Mouse (Mus musculus) megakaryocyte, embryonic 14.5 days (primary cell): ENCODE results near the gene Hs3st3b1. TPM values are rescaled to one million over a fixed set of nuclear protein-coding genes. Genes with fewer than 3 reads are reported as not detected.

Source experiments
- H3K27me3 ChIP-seq: replicated peaks from 2 replicates; pipeline ENCODE3; 2012; ENCODE audit warnings: inconsistent platforms
- H3K36me3 ChIP-seq: replicated peaks from 2 replicates; pipeline ENCODE3; 2012; ENCODE audit warnings: low read length, inconsistent platforms, mixed read lengths
- H3K4me1 ChIP-seq: 2 replicates; pipeline ENCODE4 v1.6.1; 2012; ENCODE audit warnings: inconsistent platforms
- H3K4me3 ChIP-seq: replicated peaks from 2 replicates; pipeline ENCODE3; 2012; ENCODE audit warnings: moderate library complexity, mild to moderate bottlenecking, inconsistent platforms
- H3K9me3 ChIP-seq: 2 replicates; pipeline ENCODE4 v1.6.1; 2012; ENCODE audit warnings: inconsistent platforms
- FLI1 ChIP-seq: IDR thresholded peaks from 2 replicates; pipeline ENCODE4 v1.6.1; 2012; ENCODE audit warnings: low read length, inconsistent platforms, mixed read lengths
- GATA1 ChIP-seq: IDR thresholded peaks from 3 replicates; pipeline ENCODE4 v1.6.1; 2012; ENCODE audit warnings: mixed read lengths, low read length, inconsistent platforms, borderline replicate concordance
- polyA plus RNA-seq: library from polyadenylated mRNA; stranded (reverse); fragments of >175 nt; gene quantifications from 2 replicates; pipeline ENCODE4 v1.2.3, GENCODE M21; 2012; ENCODE audit warnings: low replicate concordance; ENCODE audit not compliant: insufficient read depth

The Hs3st3b1 gene
- polyA plus RNA-seq, 1 experiment = not detected

DNA sequence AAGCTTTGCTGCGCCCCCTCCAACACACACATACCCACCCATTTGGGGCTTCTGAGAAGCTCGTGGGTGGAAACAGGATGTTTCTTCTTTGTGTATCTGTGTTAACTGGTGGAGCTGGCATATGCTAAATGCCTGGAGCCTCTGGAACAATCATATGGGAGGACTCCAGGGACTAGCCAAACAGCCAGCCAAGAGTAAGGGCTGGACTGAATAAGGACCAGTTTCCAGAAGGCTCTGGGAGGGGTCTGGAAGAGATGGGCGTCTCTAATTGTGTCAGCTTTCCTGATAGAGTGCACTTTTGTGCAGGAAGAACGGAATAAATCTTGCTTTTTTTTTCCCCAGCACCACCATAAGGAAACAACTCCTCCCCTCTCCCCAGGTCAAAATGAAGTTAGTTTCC lies 8.2 kb downstream of the Hs3st3b1 start:
- peaks cover 8% of the 10 kb centered on the region for H3K4me1 ChIP-seq
- H3K4me3 ChIP-seq = peak overlapping the region; percentile 89
- 0 out of 2 replicates have a peak, but pooled peaks cover 2% of the 10 kb centered on the region for H3K9me3 ChIP-seq
- H3K27me3 ChIP-seq = peaks cover 75% of the 10 kb centered on the region
- no peaks in the 10 kb centered on the region for H3K36me3 ChIP-seq
- TF ChIP-seq GATA1 (no peak), FLI1 (no peak)

DNA sequence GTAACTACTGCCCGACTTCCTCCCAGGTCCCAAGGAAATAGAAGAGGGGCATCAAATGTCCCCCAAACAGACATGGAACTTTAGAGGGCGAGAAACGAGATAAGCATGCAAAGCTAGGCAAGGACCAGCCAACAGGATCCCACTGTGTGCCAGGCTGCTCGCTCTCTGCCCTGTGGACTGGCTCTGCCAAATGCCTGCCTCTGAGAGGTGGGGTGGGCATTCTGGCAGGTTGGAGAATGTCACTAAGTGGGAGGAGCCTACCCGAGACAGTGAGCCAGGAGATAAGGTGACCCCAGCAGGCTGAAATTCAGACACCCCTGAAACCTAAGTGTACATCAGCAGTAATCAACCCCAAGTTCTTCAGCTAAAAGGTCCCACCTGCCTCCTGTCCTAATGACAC lies 11.1 kb downstream of the Hs3st3b1 start:
- Histone ChIP-seq H3K9me3 (0 out of 2 replicates have a peak, but pooled peaks cover 2% of the 10 kb centered on the region), H3K36me3 (no peaks in the 10 kb centered on the region), H3K4me1 (peaks cover 15% of the 10 kb centered on the region), H3K4me3 (no peak overlapping the region), H3K27me3 (peaks cover 55% of the 10 kb centered on the region)
- no peak for TF ChIP-seq FLI1
- no peak for TF ChIP-seq GATA1

DNA sequence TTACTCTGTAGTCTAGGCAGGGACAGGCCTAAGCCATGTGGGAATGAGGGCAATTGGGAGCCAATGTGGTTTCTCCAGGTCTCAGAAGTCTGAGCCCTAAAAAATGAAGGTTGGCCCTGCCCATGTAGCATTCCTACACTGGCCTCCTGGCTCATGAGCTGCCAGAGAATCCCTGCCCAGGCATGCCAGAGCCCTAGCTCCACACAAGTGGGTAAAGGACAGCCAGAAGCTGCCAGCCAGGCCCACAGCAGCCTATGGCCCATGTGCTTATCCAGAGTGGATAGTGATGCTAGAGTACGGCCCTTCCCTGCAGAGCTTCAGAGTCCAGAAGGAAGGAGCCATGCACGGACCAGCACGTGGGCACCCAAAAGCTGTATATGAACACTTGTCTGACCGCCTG lies 12.1 kb downstream of the Hs3st3b1 start:
- peaks cover 15% of the 10 kb centered on the region for H3K4me1 ChIP-seq
- H3K9me3 ChIP-seq = 0 out of 2 replicates have a peak, but pooled peaks cover 2% of the 10 kb centered on the region
- no peak for TF ChIP-seq GATA1
- TF ChIP-seq FLI1 = no peak
- no peaks in the 10 kb centered on the region for H3K36me3 ChIP-seq
- H3K4me3 ChIP-seq = no peak overlapping the region
- peaks cover 51% of the 10 kb centered on the region for H3K27me3 ChIP-seq

DNA sequence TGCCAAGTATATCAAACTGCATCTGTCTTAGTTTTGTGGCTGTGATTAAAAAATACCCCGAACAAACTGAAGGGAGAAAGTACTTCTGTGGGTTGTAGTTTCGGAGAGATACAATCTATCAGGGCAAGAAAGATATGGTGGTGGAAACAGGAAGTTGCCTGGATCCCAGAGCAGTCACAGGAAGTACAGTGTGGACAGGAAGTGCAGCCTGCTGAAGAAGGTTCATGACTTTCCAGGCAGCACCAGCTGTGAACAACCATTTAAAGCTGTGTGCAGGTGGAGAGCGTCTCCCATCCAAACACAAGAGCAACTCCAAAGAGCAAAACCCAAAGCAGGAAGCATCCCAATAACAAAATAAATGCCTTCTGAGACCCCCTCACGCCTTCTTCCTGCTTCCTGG lies 13.6 kb downstream of the Hs3st3b1 start:
- H3K9me3 ChIP-seq = no peaks in the 10 kb centered on the region
- no peak for TF ChIP-seq FLI1
- TF ChIP-seq GATA1 = no peak
- peaks cover 37% of the 10 kb centered on the region for H3K27me3 ChIP-seq
- no peaks in the 10 kb centered on the region for H3K36me3 ChIP-seq
- peak overlapping the region; percentile 56 for H3K4me3 ChIP-seq
- peaks cover 7% of the 10 kb centered on the region for H3K4me1 ChIP-seq

DNA sequence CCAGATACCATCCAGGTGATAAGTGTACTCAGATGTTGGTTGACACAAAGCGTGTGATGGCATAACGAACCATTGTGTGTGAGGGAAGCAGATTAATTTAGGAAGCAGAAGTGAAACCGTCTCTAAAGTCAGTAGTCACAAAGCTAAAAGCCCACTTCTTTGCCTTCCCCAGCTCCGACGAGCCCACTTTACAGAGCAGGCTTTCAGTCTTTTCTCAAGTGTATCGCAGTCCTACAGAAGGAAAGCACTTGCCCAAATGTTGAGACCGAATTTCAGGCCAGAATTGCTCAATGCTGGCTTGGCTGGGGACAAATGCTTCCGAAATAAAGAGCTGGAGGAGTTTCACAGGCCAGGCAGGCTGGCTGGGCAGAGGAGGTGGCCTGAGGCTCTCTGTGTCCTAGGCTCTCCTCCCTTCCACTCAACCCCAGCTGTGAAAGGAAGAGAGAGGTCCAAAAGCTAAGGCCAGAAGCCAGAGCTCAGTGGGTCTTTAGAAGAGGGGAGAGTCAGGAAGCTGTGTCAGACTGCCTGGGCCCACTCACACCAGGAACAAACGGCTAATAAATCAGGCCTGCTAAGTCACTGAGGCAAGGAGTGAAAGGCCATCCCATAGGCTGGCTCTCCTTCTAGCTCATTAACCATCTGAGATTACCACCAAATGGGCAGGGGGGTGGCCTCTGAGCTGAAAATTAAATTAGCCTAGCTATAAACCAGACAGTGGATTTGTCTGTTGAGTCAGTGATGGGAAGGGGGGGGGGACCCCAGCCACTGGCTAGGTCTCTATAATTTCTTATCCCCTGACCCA lies 15.3 kb downstream of the Hs3st3b1 start:
- no peaks in the 10 kb centered on the region for H3K36me3 ChIP-seq
- peaks cover 7% of the 10 kb centered on the region for H3K4me1 ChIP-seq
- H3K4me3 ChIP-seq = no peak overlapping the region
- TF ChIP-seq FLI1 (no peak), GATA1 (no peak)
- no peaks in the 10 kb centered on the region for H3K9me3 ChIP-seq
- H3K27me3 ChIP-seq = peaks cover 30% of the 10 kb centered on the region

DNA sequence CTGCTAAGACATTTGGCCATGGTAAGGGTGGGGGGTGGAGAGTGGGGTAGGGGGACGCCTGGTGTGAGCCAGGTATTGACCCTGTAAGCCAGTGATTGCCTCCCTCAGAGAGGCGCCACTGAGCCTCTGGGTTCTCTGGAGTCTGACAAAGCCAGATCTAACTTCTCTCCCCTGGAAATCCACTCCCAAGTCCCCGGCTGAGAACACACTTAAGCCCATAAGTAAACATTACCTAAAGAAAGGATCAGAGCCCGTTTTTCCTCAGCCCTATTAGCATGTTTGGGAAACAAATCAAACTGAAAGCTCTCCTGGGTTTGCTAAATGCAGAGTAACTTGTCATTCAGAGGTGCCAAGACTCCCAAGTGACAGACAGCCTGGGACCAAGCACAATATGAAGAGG lies 17.3 kb downstream of the Hs3st3b1 start:
- Histone ChIP-seq H3K36me3 (no peaks in the 10 kb centered on the region), H3K4me3 (no peak overlapping the region), H3K9me3 (no peaks in the 10 kb centered on the region), H3K4me1 (peaks cover 7% of the 10 kb centered on the region), H3K27me3 (peaks cover 14% of the 10 kb centered on the region)
- TF ChIP-seq GATA1 = no peak
- TF ChIP-seq FLI1 = no peak

DNA sequence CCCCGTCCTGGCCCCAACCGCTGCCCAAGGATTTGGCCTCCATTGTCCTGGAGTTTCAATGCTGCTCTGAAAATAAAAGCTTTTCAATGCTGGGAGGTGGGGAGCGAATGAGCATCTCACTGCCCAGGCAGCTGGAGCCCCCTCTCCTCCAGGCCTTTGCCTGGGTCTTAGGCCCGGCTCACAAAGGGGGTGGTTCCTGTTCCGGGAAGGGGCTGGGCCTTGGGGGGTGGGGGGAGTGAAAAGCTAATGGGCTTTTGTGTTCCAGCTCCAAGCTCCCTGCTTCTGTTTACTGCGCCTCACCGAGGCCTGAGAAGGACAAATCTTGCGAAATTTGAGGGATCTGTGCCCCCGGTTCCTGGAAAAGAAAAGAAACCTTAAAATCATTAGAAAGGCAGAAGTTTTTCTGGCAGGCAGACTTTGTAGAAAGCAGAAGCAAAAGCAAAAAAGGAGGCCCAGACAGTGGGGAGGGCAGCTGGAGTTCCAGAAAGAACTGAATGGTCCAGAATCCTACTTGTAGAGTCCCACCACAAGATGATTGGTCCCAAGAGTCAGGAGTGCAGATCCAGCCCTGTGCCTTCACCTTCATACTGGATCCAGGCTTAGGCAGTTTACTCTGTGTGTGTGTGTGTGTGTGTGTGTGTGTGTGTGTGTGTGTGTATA lies 23.5 kb downstream of the Hs3st3b1 start:
- peaks cover 9% of the 10 kb centered on the region for H3K27me3 ChIP-seq
- H3K4me3 ChIP-seq = no peak overlapping the region
- no peaks in the 10 kb centered on the region for H3K36me3 ChIP-seq
- H3K4me1 ChIP-seq = no peaks in the 10 kb centered on the region
- no peak for TF ChIP-seq GATA1
- H3K9me3 ChIP-seq = no peaks in the 10 kb centered on the region

DNA sequence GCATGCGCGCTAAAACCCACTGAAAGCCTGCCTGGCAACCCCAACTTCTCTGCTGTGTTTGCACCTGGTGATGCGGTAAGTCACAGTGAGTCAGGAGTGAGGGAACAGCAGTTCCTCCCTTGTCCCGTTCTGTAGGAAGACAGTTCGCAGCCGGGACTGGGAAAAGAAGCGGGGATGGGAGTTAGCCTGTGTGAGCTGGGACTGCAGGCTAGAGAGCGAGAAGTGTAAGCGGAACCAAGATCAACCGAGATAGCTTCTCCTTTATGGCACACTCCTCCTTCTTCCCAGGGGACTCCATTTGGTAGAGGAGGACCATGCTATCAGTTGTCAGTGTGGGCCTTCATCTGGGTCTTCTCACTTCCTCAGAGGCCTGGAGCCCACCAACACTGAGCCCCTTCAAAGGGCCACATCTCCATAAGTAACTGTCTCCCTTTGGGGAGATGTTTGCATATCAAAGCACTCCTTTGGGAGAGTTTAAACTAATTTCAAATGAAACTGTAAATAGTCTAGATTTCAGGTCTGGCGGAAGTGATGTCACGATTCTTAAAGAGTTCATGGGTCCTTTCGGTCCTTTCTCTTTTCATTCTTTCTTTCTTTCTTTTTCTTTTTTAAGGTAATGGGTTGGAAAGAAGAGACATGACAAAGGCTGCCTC lies 24.1 kb downstream of the Hs3st3b1 start:
- TF ChIP-seq FLI1 = no peak
- Histone ChIP-seq H3K4me1 (no peaks in the 10 kb centered on the region), H3K36me3 (no peaks in the 10 kb centered on the region), H3K9me3 (no peaks in the 10 kb centered on the region), H3K4me3 (no peak overlapping the region), H3K27me3 (peaks cover 6% of the 10 kb centered on the region)

DNA sequence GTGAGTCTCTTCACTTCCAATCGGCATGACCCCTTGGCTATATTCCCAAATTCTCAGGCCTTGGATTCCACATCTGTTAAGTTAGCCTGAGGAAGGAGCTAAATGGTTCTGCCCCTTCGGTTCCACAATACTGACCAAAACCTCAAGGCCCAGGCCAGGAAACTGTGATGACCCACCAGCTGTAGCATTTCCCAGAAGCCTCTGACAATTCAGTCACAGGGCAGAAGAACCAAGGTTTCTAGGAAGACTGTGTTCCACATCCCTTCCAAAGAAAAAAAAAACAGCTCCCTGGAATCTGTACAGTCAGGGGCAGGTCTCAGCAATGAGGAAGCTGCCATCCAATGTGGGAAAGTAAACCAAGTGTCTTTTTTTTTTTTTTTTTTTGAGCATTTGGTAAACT lies 25.1 kb downstream of the Hs3st3b1 start:
- Histone ChIP-seq H3K4me3 (no peak overlapping the region), H3K36me3 (no peaks in the 10 kb centered on the region), H3K9me3 (no peaks in the 10 kb centered on the region), H3K4me1 (no peaks in the 10 kb centered on the region), H3K27me3 (peaks cover 4% of the 10 kb centered on the region)
- TF ChIP-seq GATA1 = no peak
- TF ChIP-seq FLI1 = no peak

DNA sequence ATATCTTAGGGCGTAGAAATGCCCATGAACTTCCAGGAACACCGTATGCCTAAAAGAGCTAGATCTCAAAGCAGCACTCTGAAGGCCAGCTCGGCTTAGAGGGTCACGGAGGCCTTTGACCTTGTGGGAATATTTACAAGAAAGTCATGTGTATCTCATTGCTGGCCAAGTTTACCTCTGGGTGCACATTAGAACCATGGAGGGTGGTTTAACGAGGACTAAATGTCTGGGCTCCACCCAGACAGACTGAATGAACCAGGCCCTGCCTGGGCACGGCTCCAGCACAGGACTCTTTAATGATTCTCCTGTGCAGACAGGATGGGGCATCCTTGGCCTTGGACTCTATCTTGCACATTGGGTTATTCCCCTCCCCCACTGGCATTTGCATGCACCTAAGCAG lies 27.9 kb downstream of the Hs3st3b1 start:
- H3K36me3 ChIP-seq = no peaks in the 10 kb centered on the region
- peaks cover 4% of the 10 kb centered on the region for H3K27me3 ChIP-seq
- H3K9me3 ChIP-seq = no peaks in the 10 kb centered on the region
- TF ChIP-seq FLI1 (no peak), GATA1 (no peak)
- H3K4me1 ChIP-seq = no peaks in the 10 kb centered on the region
- H3K4me3 ChIP-seq = no peak overlapping the region
